Mouse (Mus musculus) embryo, embryonic 10.5 days (tissue): ENCODE measurements around the gene Klf16.
A peak's percentile ranks its signal among the peaks of the same experiment; 100 is the strongest.

Experiments
- DNase-seq: peaks from one replicate; pipeline ENCODE4 v3.0.0-alpha.2; 2015; ENCODE audit warnings: low spot score

Gene Klf16

GRCm38 (mm10) chr10:80538710-80539394 is 38.3 kb downstream of the Klf16 start, which contains the start of gene Atp8b3:
Atp8b3 (minus strand) TSS chr10:80539124.
- DNase-seq: peak; percentile 86

DNA sequence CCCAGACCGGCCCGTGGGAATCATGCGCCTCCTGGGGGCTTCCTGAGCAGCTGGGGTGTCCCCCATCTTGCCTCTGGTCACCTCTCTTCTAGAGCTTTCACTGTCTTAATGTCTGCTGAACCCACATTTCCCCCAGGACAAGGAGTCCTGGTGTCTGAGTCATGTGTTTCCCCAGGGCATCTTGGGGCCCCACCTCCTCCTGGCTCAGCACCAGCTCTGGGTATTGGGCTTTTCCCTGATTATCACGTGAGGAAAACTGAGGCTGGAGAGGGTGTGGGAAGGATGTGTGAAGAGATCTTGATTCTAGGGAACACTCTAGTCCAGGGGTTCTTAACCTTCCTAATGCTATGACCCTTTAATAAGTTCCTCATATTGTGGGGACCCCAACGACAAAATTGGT is 38.9 kb downstream of the Klf16 start:
- DNase-seq: no peak

DNA sequence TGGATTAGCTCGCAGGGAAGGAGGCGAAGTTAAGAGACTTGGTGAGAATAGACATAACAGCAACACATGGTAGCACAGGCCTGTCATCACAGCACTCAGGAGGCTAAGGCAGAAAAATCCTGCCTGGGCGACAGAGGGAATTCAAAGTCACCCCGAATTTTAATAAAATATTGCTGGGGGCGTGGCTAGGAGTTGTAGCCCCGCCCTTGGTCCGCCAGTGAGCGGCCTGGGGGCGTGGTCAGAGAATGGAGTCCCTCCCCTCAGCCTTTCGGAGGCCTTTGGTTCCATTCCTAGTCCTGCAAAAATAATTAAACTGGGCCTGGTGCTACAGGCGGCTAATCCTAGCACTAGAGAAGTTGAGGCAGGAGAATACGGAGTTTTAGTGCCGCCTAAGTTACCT is 41.4 kb downstream of the Klf16 start:
- DNase-seq: peak; percentile 22

DNA sequence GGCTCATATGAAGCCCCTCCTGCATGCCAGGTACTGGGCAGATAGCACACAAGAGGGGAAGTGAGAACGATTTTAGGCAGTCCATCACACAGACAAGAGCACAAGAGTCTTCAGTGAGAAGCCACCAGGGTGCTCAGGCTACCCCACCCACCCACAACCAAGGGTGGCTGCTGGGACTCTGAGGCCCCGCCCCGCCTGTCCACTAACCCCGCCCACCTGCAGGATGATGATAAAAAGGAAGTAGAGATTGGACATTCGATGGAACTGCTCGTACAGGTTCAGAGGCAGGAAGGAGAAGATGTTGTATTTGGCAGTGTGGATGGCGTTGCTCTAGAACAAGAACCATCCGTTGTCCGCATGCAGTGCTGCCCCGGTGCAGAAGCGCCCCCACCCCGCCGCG is 42.0 kb downstream of the Klf16 start:
- no peak for DNase-seq

DNA sequence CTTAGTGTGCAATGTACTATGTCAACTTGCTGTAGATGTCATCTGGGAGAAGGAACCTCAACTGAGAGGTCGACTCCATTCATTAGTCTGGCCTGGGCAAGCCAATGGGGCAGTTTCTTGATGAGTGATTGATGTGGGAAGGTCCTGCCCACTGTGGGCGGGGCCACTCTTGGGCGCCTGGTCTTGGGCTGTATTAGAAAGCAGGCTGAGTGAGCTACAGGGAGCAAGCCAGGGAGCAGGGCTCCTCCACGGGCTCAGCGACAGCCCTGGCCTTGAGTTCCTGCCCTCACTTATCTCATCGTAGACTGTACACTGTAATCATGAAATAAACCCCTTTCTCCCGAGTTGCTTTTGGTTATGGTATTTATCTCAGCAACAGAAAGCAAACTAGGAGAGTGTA is 43.4 kb downstream of the Klf16 start:
- DNase-seq: peak; percentile 47

- DNase-seq: no peak
These were observed 44.3 kb downstream of the Klf16 start for GRCm38 (mm10) chr10:80532783-80533182.

- DNase-seq: peak; percentile 69
These were observed 50.9 kb downstream of the Klf16 start for GRCm38 (mm10) chr10:80526172-80526571.

DNA sequence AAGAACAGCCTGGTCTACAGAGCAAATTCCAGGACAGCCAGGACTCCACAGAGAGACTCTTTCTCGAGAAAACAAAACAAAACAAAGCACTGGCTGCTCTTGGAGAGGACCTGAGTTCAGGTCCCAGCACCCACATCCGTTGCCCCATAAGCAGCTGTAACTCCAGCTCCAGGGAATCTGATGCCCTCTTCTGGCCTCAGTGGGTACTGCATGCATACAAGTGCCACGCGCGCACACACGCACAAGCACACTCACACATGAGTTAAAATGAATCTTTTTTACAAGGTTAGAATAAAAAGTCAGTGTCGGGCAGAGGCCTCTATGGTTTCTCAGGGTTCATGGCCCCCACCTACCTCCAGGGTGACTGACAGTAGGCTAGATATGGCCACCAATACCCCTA is 53.8 kb downstream of the Klf16 start:
- DNase-seq: no peak

GRCm38 (mm10) chr10:80519287-80519686 is 57.8 kb downstream of the Klf16 start:
- no peak for DNase-seq
